Mouse (Mus musculus) left cerebral cortex, postnatal 36 days (tissue): ENCODE results near the gene Umps. TPM values are rescaled to one million over a fixed set of nuclear protein-coding genes. Genes with fewer than 3 reads are reported as not detected.
A peak's percentile ranks its signal among the peaks of the same experiment; 100 is the strongest.

Source experiments
- DNase-seq, 2 experiments: peaks; one replicate each; pipeline ENCODE4 v3.0.0; 2021 to 2022; ENCODE audit warnings: low spot score in 2 of 2, mixed read lengths in 1 of 2
- intact Hi-C: fragments of 180-260 bp; cut with DNase I; formaldehyde crosslinking; loops from one replicate; pipeline ENCODE4 v1.15.1; 2025
- total RNA-seq, 2 experiments: library from RNA; stranded (reverse); gene quantifications; 2 replicates each; pipeline ENCODE4 v1.2.3; 2021

Gene Umps
- total RNA-seq, 2 experiments from 2014 or later = 12.2 to 15.1 TPM

GRCm38 (mm10) chr16:33934701-33935406, 32.0 kb downstream of the Umps start:
- intact Hi-C loops = no loop called here
- DNase-seq = no peak

- intact Hi-C loops = no loop called here
- no peak for DNase-seq
Observed at GRCm38 (mm10) chr16:33933411-33933810, 33.4 kb downstream of the Umps start.

- intact Hi-C loops = no loop called here
- DNase-seq = no peak
Observed at GRCm38 (mm10) chr16:33932126-33932525, 34.7 kb downstream of the Umps start.

- intact Hi-C loops = no loop called here
- DNase-seq = no peak
Observed at GRCm38 (mm10) chr16:33931682-33932081, 35.2 kb downstream of the Umps start.

- intact Hi-C loops = no loop called here
Observed at GRCm38 (mm10) chr16:33930785-33931184, 36.1 kb downstream of the Umps start.

GRCm38 (mm10) chr16:33928788-33929462, 37.9 kb downstream of the Umps start:
- intact Hi-C loops = no loop called here
- DNase-seq = no peak

More at GRCm38 (mm10) chr16:33930785-33931184, 36.1 kb downstream of the Umps start:
- DNase-seq = no peak

- no peak for DNase-seq
- intact Hi-C loops = no loop called here
Observed at GRCm38 (mm10) chr16:33927263-33927824, 39.5 kb downstream of the Umps start.

GRCm38 (mm10) chr16:33923758-33924157, 43.1 kb downstream of the Umps start:
- no peak for DNase-seq
- intact Hi-C loops = no loop called here

GRCm38 (mm10) chr16:33923001-33923316, 43.9 kb downstream of the Umps start:
- DNase-seq = no peak

GRCm38 (mm10) chr16:33922111-33923000, 44.5 kb downstream of the Umps start:
- intact Hi-C loops = no loop called here
- no peak for DNase-seq

More at GRCm38 (mm10) chr16:33923001-33923316, 43.9 kb downstream of the Umps start:
- intact Hi-C loops = no loop called here

GRCm38 (mm10) chr16:33921514-33921913, 45.3 kb downstream of the Umps start:
- intact Hi-C loops = no loop called here
- DNase-seq = no peak

- no peak for DNase-seq
- intact Hi-C loops = no loop called here
Observed at GRCm38 (mm10) chr16:33917926-33918325, 48.9 kb downstream of the Umps start.

GRCm38 (mm10) chr16:33917390-33917789, 49.4 kb downstream of the Umps start:
- no peak for DNase-seq
- intact Hi-C loops = no loop called here

- DNase-seq = peak in 1 of 2 experiments; percentile 11
- intact Hi-C loops = no loop called here
Observed at GRCm38 (mm10) chr16:33916473-33917251, 50.2 kb downstream of the Umps start.

- intact Hi-C loops = no loop called here
- DNase-seq = no peak
Observed at GRCm38 (mm10) chr16:33914997-33915396, 51.8 kb downstream of the Umps start.

GRCm38 (mm10) chr16:33908239-33908638, 58.6 kb downstream of the Umps start:
- intact Hi-C loops = no loop called here
- no peak for DNase-seq
